Mouse (Mus musculus) limb, embryonic 10.5 days (tissue): Measurements from ENCODE around the gene Pnrc1. TPM values are rescaled to one million over a fixed set of nuclear protein-coding genes. Genes with fewer than 3 reads are reported as not detected.
"Not testable (repeated sequence)": the region's sequence is repeated elsewhere in the genome, so short reads cannot be mapped to it uniquely, and the experiment has no call there.

Source experiments
- DNase-seq: peaks from one replicate; pipeline ENCODE4 v3.0.0-alpha.2; 2017; ENCODE audit warnings: low spot score
- H3K27ac ChIP-seq: fragments of 300-500 bp; sonication (generic); 2 replicates; pipeline ENCODE4 v1.5.1; 2016; ENCODE audit warnings: mild to moderate bottlenecking
- H3K27me3 ChIP-seq: fragments of 300-500 bp; sonication (generic); 2 replicates; pipeline ENCODE4 v1.6.1; 2016; ENCODE audit warnings: low read depth, mild to moderate bottlenecking; ENCODE audit not compliant: poor library complexity, severe bottlenecking
- H3K36me3 ChIP-seq: fragments of 300-500 bp; sonication (generic); 2 replicates; pipeline ENCODE4 v1.6.1; 2016; ENCODE audit warnings: mild to moderate bottlenecking, moderate library complexity
- H3K4me1 ChIP-seq: fragments of 300-500 bp; sonication (generic); 2 replicates; pipeline ENCODE4 v1.6.1; 2016
- H3K4me3 ChIP-seq: fragments of 300-500 bp; sonication (generic); 2 replicates; pipeline ENCODE4 v1.5.1; 2016; ENCODE audit warnings: mild to moderate bottlenecking, moderate library complexity
- H3K9me3 ChIP-seq: fragments of 300-500 bp; sonication (generic); replicated peaks from 2 replicates; pipeline ENCODE4 v1.6.1; 2016; ENCODE audit warnings: mild to moderate bottlenecking
- WGBS: fragments of 180-500 bp; shearing (Covaris S2); methylation state at CpG from one replicate; pipeline ENCODE4 v1.1.7; 2016; 5-methylcytosine and 5-hydroxymethylcytosine counted together
- polyA plus RNA-seq: library from polyadenylated mRNA; unstranded; fragments of >200 nt; fragmentation: Nextera tagmentation; extraction: Ambion mirVana; gene quantifications from 2 replicates; pipeline ENCODE4 v1.2.1, GENCODE M21; 2016

Pnrc1 gene
- 71.1 and 87.1 TPM in 2 replicates for polyA plus RNA-seq

- DNase-seq: no peak
- Histone ChIP-seq H3K4me1 (no peaks in the 10 kb centered on the region), H3K27me3 (0 out of 2 replicates have a peak, but pooled peaks cover 4% of the 10 kb centered on the region), H3K9me3 (no peaks in the 10 kb centered on the region), H3K4me3 (no peak within 1 kb of the TSS; the same call in 1 of the 2 replicates), H3K36me3 (no peaks in the 10 kb centered on the region), H3K27ac (peak within 1 kb of the TSS; percentile 10; the same call in 1 of the 2 replicates)
- WGBS: 85% methylated on average over 3 of the region's 3 CpGs
Observed at GRCm38 (mm10) chr4:33290002-33290401, at the start of gene Pnrc1. Gene Pnrc1 (minus strand): TSS chr4:33290163.

DNA sequence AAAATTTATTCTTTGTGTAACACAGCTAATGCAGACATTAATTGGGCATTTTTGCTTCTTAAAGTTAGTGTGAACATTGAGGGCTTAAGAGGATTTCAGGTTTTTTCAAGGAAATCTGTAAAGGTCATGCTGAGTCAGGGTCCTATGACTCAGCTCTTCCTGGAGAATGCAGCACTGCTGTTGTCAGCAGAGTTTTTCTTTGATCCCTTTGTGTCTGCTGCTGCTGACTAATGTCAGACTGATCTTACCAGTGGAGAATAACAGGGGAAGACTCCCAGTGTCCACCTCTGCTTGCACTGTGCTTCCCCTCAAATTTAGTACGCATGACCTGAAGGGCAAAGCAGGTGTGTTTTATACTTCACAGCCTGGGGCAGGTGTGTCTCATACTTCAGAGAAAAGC lies 48.0 kb upstream of the Pnrc1 start:
- no peaks in the 10 kb centered on the region for H3K27me3 ChIP-seq
- no peaks in the 10 kb centered on the region for H3K9me3 ChIP-seq
- no peak overlapping the region for H3K4me3 ChIP-seq
- H3K36me3 ChIP-seq: peaks cover 85% of the 10 kb centered on the region
- no peaks in the 10 kb centered on the region for H3K4me1 ChIP-seq
- H3K27ac ChIP-seq: no peak overlapping the region
- no peak for DNase-seq
- WGBS: 83% methylated on average over 1 of the region's 1 CpGs

GRCm38 (mm10) chr4:33332956-33333455 lies 43.0 kb upstream of the Pnrc1 start:
- no peak for DNase-seq
- Histone ChIP-seq H3K4me3 (no peak overlapping the region), H3K4me1 (no peaks in the 10 kb centered on the region), H3K36me3 (peaks cover 87% of the 10 kb centered on the region), H3K27me3 (no peaks in the 10 kb centered on the region), H3K27ac (no peak overlapping the region), H3K9me3 (no peaks in the 10 kb centered on the region)
- WGBS: 97% methylated on average over 1 of the region's 1 CpGs

GRCm38 (mm10) chr4:33331147-33331546 lies 41.2 kb upstream of the Pnrc1 start:
- DNase-seq: no peak
- H3K36me3 ChIP-seq: peaks cover 87% of the 10 kb centered on the region
- no peak overlapping the region for H3K27ac ChIP-seq
- no peaks in the 10 kb centered on the region for H3K27me3 ChIP-seq
- no peaks in the 10 kb centered on the region for H3K9me3 ChIP-seq
- WGBS: 94% methylated on average over 4 of the region's 4 CpGs
- H3K4me3 ChIP-seq: no peak overlapping the region
- no peaks in the 10 kb centered on the region for H3K4me1 ChIP-seq

DNA sequence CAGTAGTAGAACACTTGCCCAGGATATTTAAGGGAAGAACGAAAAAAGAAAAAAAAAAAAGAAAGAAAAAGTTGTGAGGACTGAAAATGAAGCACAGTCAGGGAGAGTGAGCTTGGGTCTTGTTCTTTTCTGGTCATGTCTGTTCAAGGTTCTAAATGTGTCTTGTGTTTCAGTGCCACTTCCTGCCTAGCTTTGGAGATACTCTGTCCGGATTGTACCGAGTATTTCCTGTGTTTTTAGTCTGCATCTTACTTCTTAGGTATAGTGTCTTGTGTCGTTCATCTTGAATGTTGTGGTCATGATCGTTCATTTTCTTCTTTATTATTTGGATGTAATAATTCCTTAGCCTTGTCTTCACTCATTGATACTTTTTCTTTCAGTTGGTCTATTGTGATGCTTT lies 25.9 kb upstream of the Pnrc1 start:
- Histone ChIP-seq H3K4me1 (peaks cover 7% of the 10 kb centered on the region), H3K9me3 (no peaks in the 10 kb centered on the region), H3K27ac (no peak overlapping the region), H3K4me3 (no peak overlapping the region), H3K36me3 (peaks cover 21% of the 10 kb centered on the region), H3K27me3 (no peaks in the 10 kb centered on the region)
- DNase-seq: no peak
- 89% methylated on average over 5 of the region's 5 CpGs for WGBS

GRCm38 (mm10) chr4:33314150-33314549 lies 24.2 kb upstream of the Pnrc1 start:
- H3K9me3 ChIP-seq, H3K4me3 ChIP-seq: not testable (repeated sequence)
- WGBS: 99% methylated on average over 7 of the region's 8 CpGs

GRCm38 (mm10) chr4:33310840-33311437 lies 21.0 kb upstream of the Pnrc1 start:
- peaks cover 8% of the 10 kb centered on the region for H3K36me3 ChIP-seq
- H3K27me3 ChIP-seq: no peaks in the 10 kb centered on the region
- H3K4me1 ChIP-seq: peaks cover 11% of the 10 kb centered on the region
- H3K4me3 ChIP-seq: peak overlapping the region; percentile 79
- H3K9me3 ChIP-seq: no peaks in the 10 kb centered on the region
- DNase-seq: no peak
- 24% methylated on average over 12 of the region's 12 CpGs for WGBS
- peak overlapping the region; percentile 87 for H3K27ac ChIP-seq

More at GRCm38 (mm10) chr4:33314150-33314549, 24.2 kb upstream of the Pnrc1 start:
- H3K27ac ChIP-seq, H3K27me3 ChIP-seq, DNase-seq: not testable (repeated sequence)
- H3K36me3 ChIP-seq: peaks cover 13% of the 10 kb centered on the region
- peaks cover 11% of the 10 kb centered on the region for H3K4me1 ChIP-seq

DNA sequence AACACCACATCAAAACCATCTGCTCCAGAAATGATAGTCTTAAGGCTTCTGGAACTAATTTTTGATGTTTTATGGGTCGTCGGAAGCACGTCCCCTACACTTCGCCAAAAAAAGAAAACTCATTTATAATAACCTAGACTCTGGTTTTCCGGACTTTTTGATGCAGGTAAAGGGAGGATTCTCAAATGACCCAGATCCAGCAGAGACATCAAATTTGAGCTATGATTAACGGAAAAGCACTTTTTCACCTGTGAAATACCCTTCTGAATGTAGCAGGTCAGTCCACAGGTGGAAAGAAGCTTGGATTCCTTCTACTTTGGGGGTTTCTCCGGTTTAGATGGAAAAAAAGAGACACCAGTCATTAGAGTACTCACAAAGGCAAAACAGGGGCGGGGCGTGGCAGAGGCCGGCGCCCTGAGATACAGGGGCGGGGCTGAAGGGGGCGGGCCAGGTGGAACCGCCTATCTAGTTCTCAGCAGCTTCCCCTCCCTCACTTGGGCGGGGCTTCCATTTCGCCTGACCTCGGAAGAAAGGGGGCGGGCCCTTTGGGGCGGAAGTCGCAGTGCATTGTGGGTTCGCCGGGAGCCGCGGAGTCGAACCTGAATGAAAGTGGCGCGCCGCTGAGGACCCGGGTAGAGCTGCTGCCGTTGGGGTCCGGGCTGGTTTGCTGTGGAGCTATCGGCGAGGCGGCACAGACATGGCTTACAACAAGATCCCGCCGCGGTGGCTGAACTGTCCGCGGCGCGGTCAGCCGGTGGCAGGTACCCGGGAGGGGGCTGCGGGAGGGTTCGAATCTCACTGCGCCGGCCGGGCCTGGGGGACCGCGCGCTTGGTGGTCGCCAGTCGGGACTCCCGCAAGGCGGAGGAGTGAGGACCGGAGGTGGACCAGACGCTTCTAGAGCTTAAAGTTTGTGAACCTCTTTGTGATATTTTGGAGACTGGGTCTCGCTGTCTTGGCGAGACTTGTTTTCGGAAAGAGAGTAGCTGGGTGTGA lies 20.1 kb upstream of the Pnrc1 start, which contains the start of gene Rngtt:
Rngtt (plus strand) TSS at position 548 of the 994 bp plus-strand sequence.
- DNase-seq: peak; percentile 97
- Histone ChIP-seq H3K27me3 (no peaks in the 10 kb centered on the region), H3K4me3 (peak within 1 kb of the TSS; percentile 79), H3K36me3 (peaks cover 8% of the 10 kb centered on the region), H3K4me1 (peaks cover 11% of the 10 kb centered on the region), H3K9me3 (no peaks in the 10 kb centered on the region), H3K27ac (peak within 1 kb of the TSS; percentile 87)
- WGBS: 2% methylated on average over 60 of the region's 60 CpGs

DNA sequence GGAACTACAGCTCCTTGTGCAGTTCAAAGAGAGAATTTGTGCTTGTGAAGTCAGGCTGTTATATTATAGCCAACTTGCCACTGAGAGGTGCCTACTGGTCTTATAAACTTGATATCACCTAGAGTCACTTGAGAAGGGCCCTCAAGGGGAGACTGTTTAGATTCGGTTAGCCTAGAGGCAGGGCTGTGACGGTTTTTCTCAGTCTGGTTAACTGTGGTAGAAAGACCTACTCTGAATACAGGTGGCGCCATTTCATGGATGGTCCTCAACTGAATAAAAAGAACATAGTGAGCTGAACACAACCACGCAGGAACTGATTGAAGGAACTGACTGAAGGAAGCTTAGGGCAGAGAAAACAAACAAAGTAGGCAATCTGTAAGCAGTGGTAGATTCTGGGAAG lies 17.2 kb upstream of the Pnrc1 start:
- no peaks in the 10 kb centered on the region for H3K9me3 ChIP-seq
- H3K4me3 ChIP-seq: no peak overlapping the region
- peaks cover 11% of the 10 kb centered on the region for H3K4me1 ChIP-seq
- no peak for DNase-seq
- no peaks in the 10 kb centered on the region for H3K27me3 ChIP-seq
- WGBS: 77% methylated on average over 4 of the region's 4 CpGs
- H3K36me3 ChIP-seq: peaks cover 3% of the 10 kb centered on the region; the same call in 1 of the 2 replicates
- no peak overlapping the region for H3K27ac ChIP-seq

- WGBS: 92% methylated on average over 1 of the region's 1 CpGs
- no peak for DNase-seq
Observed at GRCm38 (mm10) chr4:33303057-33303456, 13.1 kb upstream of the Pnrc1 start.

GRCm38 (mm10) chr4:33300891-33301665 lies 11.1 kb upstream of the Pnrc1 start:
- H3K4me3 ChIP-seq, H3K27me3 ChIP-seq, H3K36me3 ChIP-seq, H3K27ac ChIP-seq, DNase-seq, H3K9me3 ChIP-seq, H3K4me1 ChIP-seq: not testable (repeated sequence)
- WGBS: 86% methylated on average over 6 of the region's 6 CpGs

More at GRCm38 (mm10) chr4:33303057-33303456, 13.1 kb upstream of the Pnrc1 start:
- no peak overlapping the region for H3K27ac ChIP-seq
- H3K9me3 ChIP-seq: no peaks in the 10 kb centered on the region
- H3K4me1 ChIP-seq: no peaks in the 10 kb centered on the region
- no peak overlapping the region for H3K4me3 ChIP-seq
- H3K36me3 ChIP-seq: no peaks in the 10 kb centered on the region
- no peaks in the 10 kb centered on the region for H3K27me3 ChIP-seq
